Mouse (Mus musculus) forebrain, embryonic 11.5 days (tissue): Measurements from ENCODE around the gene Tubb2b. TPM values are rescaled to one million over a fixed set of nuclear protein-coding genes. Genes with fewer than 3 reads are reported as not detected.
A peak's percentile ranks its signal among the peaks of the same experiment; 100 is the strongest.

ENCODE experiments used
- ATAC-seq: fragments of 200-750 bp; cut with Nextera tagmentation; replicated peaks from 2 replicates; pipeline ENCODE4 v1.8.0; 2017; ENCODE audit warnings: moderate TSS enrichment; ENCODE audit not compliant: low FRiP score
- DNase-seq: peaks from one replicate; pipeline ENCODE4 v3.0.0-alpha.2; 2017; ENCODE audit warnings: low spot score
- H3K27ac ChIP-seq: fragments of 300-500 bp; sonication (generic); 2 replicates; pipeline ENCODE4 v1.5.1; 2014; ENCODE audit warnings: low read depth, low read length
- H3K27me3 ChIP-seq: fragments of 300-500 bp; sonication (generic); 2 replicates; pipeline ENCODE4 v1.6.1; 2014; ENCODE audit warnings: mild to moderate bottlenecking, low read length, mixed read lengths; ENCODE audit not compliant: control insufficient read depth, insufficient read depth
- H3K36me3 ChIP-seq: fragments of 300-500 bp; sonication (generic); 2 replicates; pipeline ENCODE4 v1.6.1; 2014; ENCODE audit warnings: mild to moderate bottlenecking, low read length, moderate library complexity, mixed read lengths; ENCODE audit not compliant: control insufficient read depth, insufficient read depth
- H3K4me1 ChIP-seq: fragments of 300-500 bp; sonication (generic); replicated peaks from 2 replicates; pipeline ENCODE4 v1.6.1; 2014; ENCODE audit warnings: low read length, mixed read lengths; ENCODE audit not compliant: control insufficient read depth, insufficient read depth
- H3K4me2 ChIP-seq: fragments of 300-500 bp; sonication (generic); 2 replicates; pipeline ENCODE4 v1.6.1; 2014; ENCODE audit warnings: low read depth, mild to moderate bottlenecking, low read length, moderate library complexity, mixed read lengths; ENCODE audit not compliant: severe bottlenecking
- H3K4me3 ChIP-seq: fragments of 300-500 bp; sonication (generic); 2 replicates; pipeline ENCODE4 v1.5.1; 2014; ENCODE audit warnings: low read depth, low read length
- H3K9ac ChIP-seq: fragments of 300-500 bp; sonication (generic); 2 replicates; pipeline ENCODE4 v1.6.1; 2014; ENCODE audit warnings: low read length
- H3K9me3 ChIP-seq: fragments of 300-500 bp; sonication (generic); 2 replicates; pipeline ENCODE4 v1.6.1; 2016; ENCODE audit warnings: low read length, mixed read lengths; ENCODE audit not compliant: control insufficient read depth
- WGBS: fragments of 180-500 bp; shearing (Covaris S2); extraction: QIAGEN DNeasy Blood & Tissue Kit; methylation state at CpG from one replicate; pipeline ENCODE4 v1.1.7; 2014; 5-methylcytosine and 5-hydroxymethylcytosine counted together
- polyA plus RNA-seq: library from polyadenylated mRNA; unstranded; fragments of >200 nt; fragmentation: Nextera tagmentation; extraction: Ambion mirVana; gene quantifications from 2 replicates; pipeline ENCODE4 v1.2.1, GENCODE M21; 2014

Tubb2b gene
- polyA plus RNA-seq, 1 experiment from 2014 or later = 232 TPM

GRCm38 (mm10) chr13:34109035-34109676, 21.1 kb downstream of the Tubb2b start:
- no peak overlapping the region for H3K9ac ChIP-seq
- no peaks in the 10 kb centered on the region for H3K36me3 ChIP-seq
- no peaks in the 10 kb centered on the region for H3K27me3 ChIP-seq
- ATAC-seq (no peak), DNase-seq (no peak)
- WGBS = 66% methylated on average over 4 of the region's 4 CpGs
- H3K4me2 ChIP-seq = no peak overlapping the region
- no peaks in the 10 kb centered on the region; the same call in 1 of the 2 replicates for H3K4me1 ChIP-seq
- H3K4me3 ChIP-seq = no peak overlapping the region
- H3K27ac ChIP-seq = no peak overlapping the region
- no peaks in the 10 kb centered on the region for H3K9me3 ChIP-seq

DNA sequence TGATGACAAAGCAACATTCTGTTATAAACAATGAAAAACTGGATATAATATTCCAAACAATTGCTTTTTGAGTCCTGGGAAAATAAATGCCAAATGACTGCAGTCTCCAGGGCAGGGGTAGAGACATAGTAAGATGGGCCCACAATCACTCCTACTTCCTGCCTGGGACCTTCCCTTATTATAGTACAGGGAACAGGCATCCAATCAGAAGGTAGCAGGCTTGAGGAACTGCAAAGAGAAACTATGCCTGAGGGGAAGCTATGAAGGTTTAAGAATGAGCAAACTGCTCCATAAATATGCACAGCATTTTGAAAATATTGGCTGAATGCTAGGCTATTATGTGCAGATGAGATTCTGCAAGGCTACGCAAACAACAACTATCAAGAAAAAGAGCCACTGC, 23.3 kb downstream of the Tubb2b start:
- Histone ChIP-seq H3K9me3 (no peaks in the 10 kb centered on the region), H3K27me3 (no peaks in the 10 kb centered on the region), H3K4me3 (no peak overlapping the region), H3K4me2 (no peak overlapping the region), H3K27ac (no peak overlapping the region), H3K36me3 (no peaks in the 10 kb centered on the region), H3K4me1 (no peaks in the 10 kb centered on the region; the same call in 1 of the 2 replicates), H3K9ac (no peak overlapping the region)
- ATAC-seq (no peak), DNase-seq (no peak)
- WGBS = 97% methylated on average over 1 of the region's 1 CpGs

- WGBS = 81% methylated on average over 2 of the region's 2 CpGs
- no peak overlapping the region for H3K27ac ChIP-seq
- DNase-seq = no peak
Observed at GRCm38 (mm10) chr13:34106256-34106655, 24.0 kb downstream of the Tubb2b start.

GRCm38 (mm10) chr13:34105364-34105763, 24.9 kb downstream of the Tubb2b start:
- H3K36me3 ChIP-seq = no peaks in the 10 kb centered on the region
- no peak for ATAC-seq
- H3K4me2 ChIP-seq = no peak overlapping the region
- no peak overlapping the region for H3K9ac ChIP-seq
- no peaks in the 10 kb centered on the region; the same call in 1 of the 2 replicates for H3K4me1 ChIP-seq
- no peak for DNase-seq
- H3K27ac ChIP-seq = no peak overlapping the region
- 85% methylated on average over 1 of the region's 1 CpGs for WGBS
- no peaks in the 10 kb centered on the region for H3K9me3 ChIP-seq
- no peak overlapping the region for H3K4me3 ChIP-seq
- H3K27me3 ChIP-seq = no peaks in the 10 kb centered on the region

More at GRCm38 (mm10) chr13:34106256-34106655, 24.0 kb downstream of the Tubb2b start:
- no peaks in the 10 kb centered on the region; the same call in 1 of the 2 replicates for H3K4me1 ChIP-seq
- H3K9me3 ChIP-seq = no peaks in the 10 kb centered on the region
- H3K9ac ChIP-seq = no peak overlapping the region
- no peak for ATAC-seq
- H3K4me2 ChIP-seq = no peak overlapping the region
- no peak overlapping the region for H3K4me3 ChIP-seq
- no peaks in the 10 kb centered on the region for H3K36me3 ChIP-seq
- no peaks in the 10 kb centered on the region for H3K27me3 ChIP-seq

GRCm38 (mm10) chr13:34101908-34102307, 28.4 kb downstream of the Tubb2b start:
- Histone ChIP-seq H3K9me3 (no peaks in the 10 kb centered on the region), H3K36me3 (no peaks in the 10 kb centered on the region), H3K4me1 (no peaks in the 10 kb centered on the region; the same call in 1 of the 2 replicates), H3K27ac (no peak overlapping the region), H3K9ac (no peak overlapping the region), H3K4me3 (no peak overlapping the region), H3K27me3 (no peaks in the 10 kb centered on the region), H3K4me2 (no peak overlapping the region)
- WGBS = 79% methylated on average over 9 of the region's 9 CpGs
- no peak for ATAC-seq
- DNase-seq = no peak

DNA sequence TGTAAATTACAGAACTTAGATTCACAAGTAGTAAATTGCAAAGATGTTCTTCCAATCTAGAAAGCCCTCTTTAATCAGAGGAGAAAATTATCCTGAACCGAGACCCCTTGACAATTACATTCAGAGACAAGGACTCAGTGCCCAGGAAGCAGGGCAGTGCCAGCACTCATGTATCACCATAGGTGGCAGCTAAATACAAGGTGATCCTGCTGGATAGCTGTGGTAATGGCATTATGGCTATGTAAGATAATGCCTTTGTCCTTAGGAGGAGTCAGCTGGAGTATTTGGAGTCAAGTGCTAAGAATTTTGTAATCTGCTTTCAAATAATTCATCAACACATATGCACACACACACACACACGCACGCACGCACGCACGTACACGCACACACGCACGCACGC, 29.0 kb downstream of the Tubb2b start:
- no peak overlapping the region for H3K9ac ChIP-seq
- no peak overlapping the region for H3K27ac ChIP-seq
- 96% methylated on average over 10 of the region's 10 CpGs for WGBS
- no peaks in the 10 kb centered on the region for H3K9me3 ChIP-seq
- H3K27me3 ChIP-seq = no peaks in the 10 kb centered on the region
- H3K4me3 ChIP-seq = no peak overlapping the region
- ATAC-seq (no peak), DNase-seq (no peak)
- H3K4me2 ChIP-seq = no peak overlapping the region
- no peaks in the 10 kb centered on the region for H3K36me3 ChIP-seq
- no peaks in the 10 kb centered on the region; the same call in 1 of the 2 replicates for H3K4me1 ChIP-seq

- no peaks in the 10 kb centered on the region for H3K36me3 ChIP-seq
- no peak overlapping the region for H3K9ac ChIP-seq
- no peak overlapping the region for H3K4me3 ChIP-seq
- no peak for ATAC-seq
- H3K9me3 ChIP-seq = no peaks in the 10 kb centered on the region
- H3K27me3 ChIP-seq = no peaks in the 10 kb centered on the region
- DNase-seq = no peak
- 89% methylated on average over 3 of the region's 3 CpGs for WGBS
- no peak overlapping the region for H3K4me2 ChIP-seq
- no peak overlapping the region for H3K27ac ChIP-seq
- H3K4me1 ChIP-seq = no peaks in the 10 kb centered on the region; the same call in 1 of the 2 replicates
Observed at GRCm38 (mm10) chr13:34100733-34101132, 29.5 kb downstream of the Tubb2b start.

DNA sequence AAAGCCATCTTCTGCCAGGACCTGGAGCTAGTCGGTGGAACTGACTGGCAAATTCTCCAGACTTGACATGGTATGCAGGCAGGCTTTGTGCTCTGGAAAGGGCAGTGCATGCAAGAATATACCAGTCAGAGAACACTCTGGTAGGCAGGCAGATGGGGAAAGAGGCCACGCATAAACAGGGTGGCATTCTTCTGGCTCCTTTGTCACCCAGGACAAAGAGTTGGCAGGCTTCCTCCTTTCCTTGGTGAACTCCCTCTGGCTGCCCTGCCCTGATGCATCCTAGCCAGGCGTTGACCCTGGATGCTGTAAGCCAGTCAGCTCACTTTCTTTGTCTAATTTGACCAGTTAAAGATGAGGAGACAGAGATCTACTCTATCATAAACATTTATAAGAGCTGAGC, 33.2 kb downstream of the Tubb2b start:
- no peaks in the 10 kb centered on the region; the same call in 1 of the 2 replicates for H3K4me1 ChIP-seq
- no peak overlapping the region for H3K4me3 ChIP-seq
- H3K9ac ChIP-seq = no peak overlapping the region
- 0 out of 2 replicates have a peak overlapping the region, but pooled peaks have one; percentile 61 for H3K27ac ChIP-seq
- WGBS = 82% methylated on average over 3 of the region's 3 CpGs
- H3K36me3 ChIP-seq = no peaks in the 10 kb centered on the region
- H3K27me3 ChIP-seq = no peaks in the 10 kb centered on the region
- no peak for DNase-seq
- H3K4me2 ChIP-seq = no peak overlapping the region
- no peak for ATAC-seq
- H3K9me3 ChIP-seq = no peaks in the 10 kb centered on the region

- H3K4me1 ChIP-seq = no peaks in the 10 kb centered on the region; the same call in 1 of the 2 replicates
- no peak overlapping the region for H3K4me2 ChIP-seq
- ATAC-seq = peak; percentile 45
- H3K27ac ChIP-seq = peak overlapping the region; percentile 61; the same call in 1 of the 2 replicates
- DNase-seq = no peak
- no peak overlapping the region for H3K4me3 ChIP-seq
- no peaks in the 10 kb centered on the region for H3K9me3 ChIP-seq
- 63% methylated on average over 4 of the region's 4 CpGs for WGBS
- no peaks in the 10 kb centered on the region for H3K36me3 ChIP-seq
- H3K27me3 ChIP-seq = no peaks in the 10 kb centered on the region
- no peak overlapping the region for H3K9ac ChIP-seq
Observed at GRCm38 (mm10) chr13:34096455-34096854, 33.8 kb downstream of the Tubb2b start.
